Mouse (Mus musculus) neural tube, embryonic 14.5 days (tissue): ENCODE results near the gene Bcl7a. TPM values are rescaled to one million over a fixed set of nuclear protein-coding genes. Genes with fewer than 3 reads are reported as not detected.

ENCODE experiments used
- ATAC-seq: fragments of 200-750 bp; cut with Nextera tagmentation; 2 replicates; pipeline ENCODE4 v1.8.0; 2017; ENCODE audit warnings: low read depth, mild to moderate bottlenecking, moderate TSS enrichment, moderate library complexity
- H3K27ac ChIP-seq: fragments of 300-500 bp; sonication (generic); 2 replicates; pipeline ENCODE4 v1.5.1; 2014; ENCODE audit warnings: low read depth, mild to moderate bottlenecking, control low read depth, low read length, moderate library complexity, mixed read lengths
- H3K27me3 ChIP-seq: fragments of 300-500 bp; sonication (generic); 2 replicates; pipeline ENCODE4 v1.6.1; 2014; ENCODE audit warnings: low read length; ENCODE audit not compliant: control insufficient read depth, insufficient read depth
- H3K36me3 ChIP-seq: fragments of 300-500 bp; sonication (generic); 2 replicates; pipeline ENCODE4 v1.6.1; 2014; ENCODE audit warnings: low read length, mixed read lengths; ENCODE audit not compliant: control insufficient read depth, insufficient read depth
- H3K4me1 ChIP-seq: fragments of 300-500 bp; sonication (generic); 2 replicates; pipeline ENCODE4 v1.6.1; 2014; ENCODE audit warnings: low read length; ENCODE audit not compliant: control insufficient read depth, insufficient read depth
- H3K4me2 ChIP-seq: fragments of 300-500 bp; sonication (generic); 2 replicates; pipeline ENCODE4 v1.6.1; 2014; ENCODE audit warnings: mild to moderate bottlenecking, low read depth, low read length, control low read depth
- H3K4me3 ChIP-seq: fragments of 300-500 bp; sonication (generic); 2 replicates; pipeline ENCODE4 v1.5.1; 2014; ENCODE audit warnings: low read depth, low read length, control low read depth, mixed read lengths
- H3K9ac ChIP-seq: fragments of 300-500 bp; sonication (generic); replicated peaks from 2 replicates; pipeline ENCODE4 v1.6.1; 2014; ENCODE audit warnings: low read depth, mild to moderate bottlenecking, control low read depth, low read length, mixed read lengths
- H3K9me3 ChIP-seq: fragments of 300-500 bp; sonication (generic); 2 replicates; pipeline ENCODE4 v1.6.1; 2016; ENCODE audit warnings: low read length; ENCODE audit not compliant: control insufficient read depth
- WGBS: fragments of 180-500 bp; shearing (Covaris S2); extraction: QIAGEN DNeasy Blood & Tissue Kit; methylation state at CpG from one replicate; pipeline ENCODE4 v1.1.7; 2014; 5-methylcytosine and 5-hydroxymethylcytosine counted together
- polyA plus RNA-seq: library from polyadenylated mRNA; unstranded; fragments of >200 nt; fragmentation: Nextera tagmentation; extraction: Ambion mirVana; gene quantifications from 2 replicates; pipeline ENCODE4 v1.2.1, GENCODE M21; 2014

The Bcl7a gene
- polyA plus RNA-seq, 1 experiment from 2014 or later: 40.8 TPM

DNA sequence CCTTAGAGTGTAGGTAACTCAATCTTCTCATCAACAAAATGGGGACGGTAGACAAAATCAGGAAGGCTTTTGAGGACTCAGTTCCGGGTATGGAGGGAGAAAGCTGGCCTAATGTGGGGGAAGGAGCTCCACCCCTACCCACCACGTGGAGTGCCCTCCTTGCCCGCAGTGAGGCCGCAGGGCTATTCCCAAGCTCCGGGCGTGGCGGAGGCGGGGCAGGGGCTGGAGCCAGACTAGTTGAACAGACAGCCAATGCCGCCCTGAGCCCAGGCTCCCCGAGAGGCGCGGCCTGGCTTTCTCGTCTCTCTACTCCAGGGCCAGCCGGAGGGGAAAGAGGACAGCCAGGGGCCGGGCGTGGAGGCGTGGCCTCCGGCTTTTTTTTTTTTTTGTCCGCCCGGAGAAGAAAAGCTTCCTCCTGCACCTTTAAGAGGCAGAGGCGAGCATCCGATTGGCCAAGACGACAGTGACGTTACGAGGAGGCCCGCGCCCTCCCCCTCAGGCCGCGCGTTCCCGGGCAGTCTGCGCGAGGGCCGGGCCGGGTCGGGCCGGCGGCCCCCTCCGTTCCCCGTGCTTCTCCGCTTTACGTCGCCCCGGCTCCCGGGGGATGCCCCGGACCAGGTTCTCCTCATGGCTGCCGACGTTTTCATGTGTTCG, 50.8 kb downstream of the Bcl7a start, which contains the start of gene Mlxip:
TSS of gene Mlxip (plus strand) at position 496 of the 654 bp plus-strand sequence.
- Histone ChIP-seq H3K27ac (peak within 1 kb of the TSS; percentile 84), H3K9ac (peak within 1 kb of the TSS; percentile 88), H3K4me3 (peak within 1 kb of the TSS; percentile 99), H3K9me3 (no peaks in the 10 kb centered on the region), H3K27me3 (no peaks in the 10 kb centered on the region), H3K36me3 (no peaks in the 10 kb centered on the region), H3K4me1 (peaks cover 32% of the 10 kb centered on the region), H3K4me2 (peak within 1 kb of the TSS; percentile 57)
- ATAC-seq: peak; percentile 95
- under 1% methylated on average over 40 of the region's 50 CpGs for WGBS

DNA sequence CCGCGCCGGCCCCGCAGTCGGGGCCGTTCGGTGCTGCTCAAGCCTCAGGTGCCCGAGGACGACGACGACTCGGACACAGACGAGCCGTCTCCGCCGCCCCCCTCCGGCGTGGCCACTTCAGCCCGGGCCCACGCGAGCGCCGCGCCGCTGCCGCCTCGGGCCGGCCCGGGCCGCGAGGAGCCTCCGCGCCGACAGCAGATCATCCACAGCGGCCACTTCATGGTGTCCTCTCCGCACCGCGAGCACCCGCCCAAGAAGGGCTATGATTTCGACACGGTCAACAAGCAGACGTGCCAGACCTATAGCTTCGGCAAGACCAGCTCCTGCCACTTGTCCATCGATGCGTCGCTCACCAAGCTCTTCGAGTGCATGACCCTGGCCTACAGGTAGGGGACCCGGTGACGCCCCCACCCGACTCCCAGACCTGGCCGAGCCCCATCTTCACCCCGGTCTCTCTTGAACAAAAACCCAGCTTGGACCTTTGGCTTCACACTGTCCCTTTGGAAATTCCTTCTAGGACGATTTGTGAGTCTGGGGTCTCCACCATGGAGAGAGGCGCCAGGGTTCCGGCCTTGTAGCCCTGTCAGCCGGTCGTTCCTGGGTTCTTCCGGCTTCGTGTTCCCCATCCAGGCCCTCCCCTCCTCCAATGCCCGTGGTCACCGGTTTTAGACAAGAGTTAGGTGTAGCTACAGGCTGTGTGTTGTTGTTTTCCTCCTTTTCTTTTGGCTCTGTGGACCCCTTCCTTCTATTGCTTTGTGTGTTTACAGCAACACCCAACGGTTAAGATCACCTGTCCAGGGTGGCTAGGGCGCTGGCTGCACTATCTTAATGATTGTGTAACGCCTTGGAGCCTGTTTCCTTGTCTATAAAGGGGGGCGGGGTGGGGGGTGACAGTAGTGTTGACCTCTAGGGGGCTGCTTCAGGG, 51.6 kb downstream of the Bcl7a start:
- Histone ChIP-seq H3K4me1 (peaks cover 32% of the 10 kb centered on the region), H3K4me3 (peak overlapping the region; percentile 99), H3K27me3 (no peaks in the 10 kb centered on the region), H3K27ac (peak overlapping the region; percentile 84), H3K36me3 (no peaks in the 10 kb centered on the region), H3K9me3 (no peaks in the 10 kb centered on the region), H3K4me2 (peak overlapping the region; percentile 57), H3K9ac (peak overlapping the region; percentile 88)
- under 1% methylated on average over 64 of the region's 65 CpGs for WGBS
- ATAC-seq: peak; percentile 59

DNA sequence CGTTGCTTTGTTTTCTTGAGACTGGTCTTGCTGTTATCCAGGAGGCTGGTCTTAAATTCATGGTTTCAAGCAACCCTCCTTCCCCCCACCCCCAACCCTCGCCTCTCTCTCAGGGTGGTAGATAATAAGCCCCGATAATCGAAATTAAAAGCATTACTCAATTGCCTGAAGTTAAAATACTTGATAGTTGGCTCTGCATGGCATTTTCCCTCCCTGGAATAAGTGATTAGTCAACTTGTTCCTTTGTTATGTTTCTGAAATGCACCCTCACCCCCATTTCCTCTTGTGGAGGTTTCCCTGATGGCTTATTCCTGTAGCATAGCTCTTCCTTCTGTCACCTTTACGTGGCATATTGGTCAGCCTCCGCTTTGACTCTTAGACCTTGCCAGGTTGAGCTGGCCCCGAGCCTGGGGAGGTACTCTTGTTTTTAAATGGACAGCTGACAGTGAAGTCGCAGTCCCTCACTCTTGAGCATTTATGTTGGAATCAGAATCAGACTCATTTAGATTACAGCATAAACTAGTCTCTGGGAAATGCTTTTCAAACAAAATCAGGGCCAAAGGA, 53.3 kb downstream of the Bcl7a start:
- 61% methylated on average over 8 of the region's 8 CpGs for WGBS
- no peaks in the 10 kb centered on the region for H3K27me3 ChIP-seq
- ATAC-seq: no peak
- no peak overlapping the region for H3K27ac ChIP-seq
- H3K36me3 ChIP-seq: no peaks in the 10 kb centered on the region
- no peaks in the 10 kb centered on the region for H3K9me3 ChIP-seq
- peak overlapping the region; percentile 57 for H3K4me2 ChIP-seq
- H3K4me3 ChIP-seq: peak overlapping the region; percentile 99
- peak overlapping the region; percentile 32 for H3K9ac ChIP-seq
- H3K4me1 ChIP-seq: peaks cover 27% of the 10 kb centered on the region

DNA sequence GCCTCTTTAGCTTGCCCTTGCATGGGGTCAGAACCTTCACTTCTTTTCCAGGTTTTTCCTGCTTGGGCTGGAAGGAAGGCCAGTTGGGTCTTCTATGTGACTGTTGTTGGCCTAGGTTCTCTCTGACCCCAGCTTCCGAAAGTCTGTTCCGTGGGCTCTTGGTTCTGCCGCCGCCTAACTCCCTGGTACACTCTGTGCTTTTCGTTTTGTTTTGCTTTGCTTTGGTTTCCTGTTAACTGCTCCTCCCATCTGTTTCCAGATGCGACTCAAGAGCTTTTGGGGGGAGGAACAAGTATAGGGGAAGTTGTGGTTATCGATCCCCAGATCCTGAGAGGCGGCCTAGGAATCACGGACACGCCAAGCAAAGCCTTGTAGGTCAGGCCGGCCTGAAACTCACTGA, 54.2 kb downstream of the Bcl7a start:
- no peak overlapping the region for H3K27ac ChIP-seq
- H3K36me3 ChIP-seq: no peaks in the 10 kb centered on the region
- peaks cover 27% of the 10 kb centered on the region for H3K4me1 ChIP-seq
- peak overlapping the region; percentile 99; the same call in 1 of the 2 replicates for H3K4me3 ChIP-seq
- 0 out of 2 replicates have a peak overlapping the region, but pooled peaks have one; percentile 7 for H3K9ac ChIP-seq
- no peaks in the 10 kb centered on the region for H3K27me3 ChIP-seq
- 86% methylated on average over 11 of the region's 11 CpGs for WGBS
- ATAC-seq: no peak
- H3K4me2 ChIP-seq: peak overlapping the region; percentile 57
- H3K9me3 ChIP-seq: no peaks in the 10 kb centered on the region

DNA sequence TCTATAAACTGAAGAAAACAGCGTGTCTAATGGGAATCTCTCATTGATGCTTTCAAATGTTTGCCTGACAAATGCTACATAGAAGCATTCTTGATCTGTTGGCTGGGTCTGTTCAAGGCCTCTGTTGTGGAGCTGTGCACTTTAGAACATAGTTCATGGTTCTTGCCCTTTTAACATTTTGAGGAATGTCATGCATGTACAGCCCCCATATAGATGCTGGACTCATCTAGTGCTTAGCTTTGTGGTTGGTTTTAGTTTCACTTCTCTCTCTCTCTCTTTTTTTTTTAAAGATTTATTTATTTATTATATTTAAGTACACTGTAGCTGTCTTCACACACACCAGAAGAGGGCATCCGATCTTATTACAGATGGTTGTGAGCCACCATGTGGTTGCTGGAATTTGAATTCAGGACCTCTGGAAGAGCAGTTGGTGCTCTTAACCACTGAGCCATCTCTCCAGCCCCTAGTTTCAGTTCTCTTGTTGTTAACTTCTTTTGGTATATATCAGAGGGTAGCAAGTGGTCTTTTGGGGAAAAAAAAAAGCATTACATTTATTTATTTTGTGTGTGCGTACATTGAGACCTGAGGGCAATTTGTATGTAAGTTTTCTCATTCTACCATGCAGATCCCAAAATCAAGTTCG, 55.3 kb downstream of the Bcl7a start:
- no peak overlapping the region for H3K4me2 ChIP-seq
- 93% methylated on average over 4 of the region's 4 CpGs for WGBS
- ATAC-seq: no peak
- H3K4me3 ChIP-seq: no peak overlapping the region
- H3K9me3 ChIP-seq: no peaks in the 10 kb centered on the region
- H3K36me3 ChIP-seq: no peaks in the 10 kb centered on the region
- H3K9ac ChIP-seq: no peak overlapping the region
- H3K27ac ChIP-seq: no peak overlapping the region
- H3K4me1 ChIP-seq: peaks cover 25% of the 10 kb centered on the region
- no peaks in the 10 kb centered on the region for H3K27me3 ChIP-seq

DNA sequence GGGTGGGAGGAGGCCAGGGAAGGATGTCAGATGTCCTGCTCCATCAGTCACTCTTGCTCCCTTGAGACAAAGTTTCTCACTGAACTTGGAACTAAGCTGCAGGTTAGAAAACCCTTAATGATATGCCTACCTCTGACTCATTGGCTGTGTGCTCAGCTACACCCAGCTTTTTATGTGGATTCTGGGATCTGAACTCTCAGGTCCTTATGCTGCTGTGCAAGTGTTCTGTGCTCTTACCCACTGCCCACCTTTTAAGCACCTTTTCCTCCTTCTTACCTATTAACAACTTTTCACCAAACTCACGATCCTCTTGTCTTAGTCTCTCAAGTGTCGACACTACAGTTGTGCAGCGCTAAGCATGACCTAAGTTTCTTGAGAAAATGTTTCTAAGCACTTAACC, 60.8 kb downstream of the Bcl7a start:
- no peaks in the 10 kb centered on the region for H3K4me1 ChIP-seq
- H3K36me3 ChIP-seq: no peaks in the 10 kb centered on the region
- no peak overlapping the region for H3K4me2 ChIP-seq
- H3K9ac ChIP-seq: no peak overlapping the region
- no peaks in the 10 kb centered on the region for H3K27me3 ChIP-seq
- no peak overlapping the region for H3K4me3 ChIP-seq
- H3K27ac ChIP-seq: no peak overlapping the region
- ATAC-seq: no peak
- 97% methylated on average over 3 of the region's 3 CpGs for WGBS
- H3K9me3 ChIP-seq: no peaks in the 10 kb centered on the region

DNA sequence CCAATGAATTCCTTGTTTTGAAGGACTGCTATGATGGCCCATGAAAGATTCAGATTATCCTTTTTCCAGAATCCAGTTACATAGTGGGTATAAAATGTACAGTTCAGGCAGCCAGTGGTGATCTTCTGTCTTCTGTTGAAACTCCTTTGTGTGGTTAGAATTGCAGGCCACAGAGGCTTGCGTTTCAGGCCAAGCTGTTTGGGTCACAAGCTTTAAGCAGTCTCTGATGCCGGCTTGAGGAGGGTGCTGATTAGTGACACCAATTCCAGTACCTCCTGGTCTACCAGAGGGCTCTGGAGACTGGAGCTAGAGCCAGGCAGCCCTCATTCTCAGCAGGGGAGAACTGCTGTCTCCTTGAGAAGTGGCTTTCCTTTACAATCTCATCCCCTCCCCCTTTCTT, 63.3 kb downstream of the Bcl7a start:
- H3K4me3 ChIP-seq: no peak overlapping the region

DNA sequence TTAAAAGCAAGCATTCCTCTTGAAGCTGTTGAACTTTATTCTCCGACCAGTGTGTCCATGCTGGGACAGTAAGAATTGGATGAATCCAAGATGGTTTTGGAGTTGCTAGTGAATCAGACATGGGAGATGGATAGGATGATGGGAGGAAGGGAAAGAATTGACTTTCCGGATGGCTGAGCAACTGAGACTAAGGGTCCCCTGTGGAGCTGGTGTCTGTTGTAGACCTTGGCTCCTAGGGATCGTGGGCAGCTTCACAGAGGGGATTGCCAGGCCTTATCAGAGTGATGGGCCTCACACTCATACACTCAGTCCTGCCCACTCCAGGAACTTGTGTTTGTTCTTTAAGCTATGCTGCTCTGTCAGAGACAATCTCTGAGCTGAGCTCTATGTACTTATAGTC, 64.5 kb downstream of the Bcl7a start:
- no peak overlapping the region for H3K4me3 ChIP-seq
- H3K27me3 ChIP-seq: no peaks in the 10 kb centered on the region
- H3K27ac ChIP-seq: no peak overlapping the region
- no peaks in the 10 kb centered on the region for H3K9me3 ChIP-seq
- H3K4me1 ChIP-seq: no peaks in the 10 kb centered on the region
- H3K4me2 ChIP-seq: no peak overlapping the region
- WGBS: 62% methylated on average over 3 of the region's 3 CpGs
- no peak for ATAC-seq
- no peaks in the 10 kb centered on the region for H3K36me3 ChIP-seq
- H3K9ac ChIP-seq: no peak overlapping the region

More for the DNA sequence above, 63.3 kb downstream of the Bcl7a start:
- no peaks in the 10 kb centered on the region for H3K9me3 ChIP-seq
- WGBS: 51% methylated on average over 2 of the region's 2 CpGs
- no peaks in the 10 kb centered on the region for H3K36me3 ChIP-seq
- H3K4me1 ChIP-seq: no peaks in the 10 kb centered on the region
- no peaks in the 10 kb centered on the region for H3K27me3 ChIP-seq
- no peak overlapping the region for H3K9ac ChIP-seq
- ATAC-seq: no peak
- no peak overlapping the region for H3K27ac ChIP-seq
- no peak overlapping the region for H3K4me2 ChIP-seq
